Mouse (Mus musculus) G1E (cell line): ENCODE data around the gene Stat4.

Source experiments
- CTCF ChIP-seq: IDR thresholded peaks from 2 replicates; pipeline ENCODE4 v1.5.1; 2012; ENCODE audit warnings: low read depth, low read length, inconsistent platforms, mixed read lengths
- GATA1 ChIP-seq: IDR thresholded peaks from 2 replicates; pipeline ENCODE4 v1.6.1; 2012; ENCODE audit warnings: borderline replicate concordance, low read length, inconsistent platforms, mixed read lengths
- GATA2 ChIP-seq: IDR thresholded peaks from 2 replicates; pipeline ENCODE4 v1.6.1; 2012; ENCODE audit warnings: low read depth, low read length, inconsistent platforms, borderline replicate concordance
- POLR2AphosphoS5 ChIP-seq: IDR thresholded peaks from 2 replicates; pipeline ENCODE4 v1.6.1; 2012; ENCODE audit warnings: low read depth, low read length, inconsistent platforms; ENCODE audit not compliant: insufficient replicate concordance
- TAL1 ChIP-seq: conservative IDR thresholded peaks from 2 replicates; pipeline ENCODE4 v1.6.1; 2012; ENCODE audit warnings: low read depth, low read length, inconsistent platforms, mixed read lengths

DNA sequence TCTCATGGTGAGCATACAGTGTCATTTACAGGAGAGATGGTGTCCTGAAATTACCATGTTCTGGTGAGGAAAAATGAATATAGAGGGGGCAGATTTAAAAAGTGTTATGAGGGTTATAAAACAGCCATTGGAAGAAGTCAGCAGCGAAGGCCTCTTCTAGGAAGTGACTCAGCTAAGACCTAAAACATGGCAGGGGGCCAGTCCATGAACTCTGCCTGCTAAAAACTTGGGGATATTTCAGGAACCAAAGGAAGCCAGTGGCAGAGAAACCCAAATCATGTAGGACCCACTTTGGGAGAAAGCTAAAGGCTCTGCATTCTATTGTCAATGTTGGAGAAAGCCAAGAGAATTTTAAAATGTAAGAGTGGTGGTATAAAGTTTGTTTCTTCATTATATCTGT is 125.4 kb downstream of the Stat4 start:
- no peak for TF ChIP-seq GATA1
- no peak for TF ChIP-seq CTCF
- no peak for TF ChIP-seq GATA2
- TF ChIP-seq TAL1: no peak
- TF ChIP-seq POLR2AphosphoS5: no peak
